ENCODE assay signal across 12 mouse cellular contexts in genomic region chr15:99342194-99342981, GRCm38 (mm10). TPM values are rescaled to one million over a fixed set of nuclear protein-coding genes. Genes with fewer than 3 reads are reported as not detected.
DNase-seq lines count a peak whose midpoint lies in the region; ATAC-seq and TF ChIP-seq lines count a peak whose summit lies in the region.
"Had no signal": no experiment of that assay in that cellular context is flagged by ENCODE, and none has a peak within 500 bp of the region (broad histone marks: within the 10 kb centered on the region; RNA-seq: fewer than 3 reads in every experiment).

No protein-coding gene starts in this region.

- H3K27ac ChIP-seq in heart, embryonic 10.5 days, result peak overlapping the region; percentile 83
- peak overlapping the region; percentile 86; the same call in 1 of the 2 replicates for H3K27ac ChIP-seq in lung, embryonic 14.5 days (ENCODE audit: low read depth)
- peak overlapping the region; percentile 88; the same call in 1 of the 2 replicates for H3K27ac ChIP-seq in embryonic facial prominence, embryonic 13.5 days
- no peak overlapping the region for H3K27ac ChIP-seq in midbrain, embryonic 14.5 days (replicated peaks; ENCODE audit: low read depth, low read length)

- H3K9me3 ChIP-seq in heart, embryonic 10.5 days, result no peaks in the 10 kb centered on the region
- no peaks in the 10 kb centered on the region for H3K9me3 ChIP-seq in lung, embryonic 14.5 days (ENCODE audit: low read depth, low read length)
- no peaks in the 10 kb centered on the region for H3K9me3 ChIP-seq in embryonic facial prominence, embryonic 13.5 days
- no peaks in the 10 kb centered on the region for H3K9me3 ChIP-seq in midbrain, embryonic 14.5 days (ENCODE audit: control insufficient read depth, low read length)

- H3K4me1 ChIP-seq in heart, embryonic 10.5 days, result peaks cover 82% of the 10 kb centered on the region
- H3K4me1 ChIP-seq in lung, embryonic 14.5 days (ENCODE audit: insufficient read depth), result peaks cover 36% of the 10 kb centered on the region
- peaks cover 70% of the 10 kb centered on the region for H3K4me1 ChIP-seq in embryonic facial prominence, embryonic 13.5 days
- 0 out of 2 replicates have a peak, but pooled peaks cover 5% of the 10 kb centered on the region for H3K4me1 ChIP-seq in midbrain, embryonic 14.5 days (ENCODE audit: control insufficient read depth, insufficient read depth, low read length)

- DNase-seq in heart, embryonic 10.5 days (ENCODE audit: low spot score), result no peak
- DNase-seq in heart, postnatal 14 days, result no peak
- no peak for DNase-seq in lung, embryonic 14.5 days
- DNase-seq in lung, postnatal 25 days (ENCODE audit: low spot score), result no peak
- no peak for DNase-seq in retina, embryonic 14.5 days (ENCODE audit: low spot score)
- no peak for DNase-seq in midbrain, embryonic 14.5 days
- DNase-seq: kidney, postnatal 36 days; retina, postnatal 1 day had no signal

- H3K9ac ChIP-seq in lung, embryonic 14.5 days, result no peak overlapping the region
- no peak overlapping the region; the same call in 1 of the 2 replicates for H3K9ac ChIP-seq in embryonic facial prominence, embryonic 13.5 days
- no peak overlapping the region for H3K9ac ChIP-seq in midbrain, embryonic 14.5 days (replicated peaks; ENCODE audit: low read length)

- H3K27me3 ChIP-seq in heart, embryonic 10.5 days (ENCODE audit: insufficient read depth, poor library complexity, severe bottlenecking), result no peaks in the 10 kb centered on the region
- H3K27me3 ChIP-seq in lung, embryonic 14.5 days (ENCODE audit: insufficient read depth, low read length), result no peaks in the 10 kb centered on the region
- no peaks in the 10 kb centered on the region for H3K27me3 ChIP-seq in embryonic facial prominence, embryonic 13.5 days
- H3K27me3 ChIP-seq in midbrain, embryonic 14.5 days (ENCODE audit: control insufficient read depth, insufficient read depth, low read length), result no peaks in the 10 kb centered on the region

- ATAC-seq in lung, embryonic 14.5 days (ENCODE audit: insufficient read depth), result no peak
- ATAC-seq in embryonic facial prominence, embryonic 13.5 days (ENCODE audit: insufficient number of reproducible peaks, insufficient read depth, low FRiP score, low TSS enrichment, low read depth), result no peak
- ATAC-seq in monocyte, adult 5-6 weeks (replicated peaks; ENCODE audit: insufficient number of reproducible peaks, low FRiP score, low TSS enrichment, poor library complexity, severe bottlenecking), result peak; percentile 27; the same call in 1 of the 2 replicates
- ATAC-seq in midbrain, embryonic 14.5 days (ENCODE audit: low FRiP score, low TSS enrichment), result no peak
- ATAC-seq: CD4-positive, CD25-positive, alpha-beta regulatory T cell, adult 4 months had no signal

- TF ChIP-seq CTCF in lung, embryonic 14.5 days (IDR thresholded peaks at IDR 0.05; ENCODE audit: low read depth), result no peak

- intact Hi-C loops in heart, postnatal 14 days (cut with DNase I), result no loop called here

- 43% methylated on average over 9 of the region's 9 CpGs for WGBS in heart, embryonic 10.5 days
- 41% methylated on average over 9 of the region's 9 CpGs for WGBS in lung, embryonic 14.5 days
- 68% methylated on average over 9 of the region's 9 CpGs for whole genome bisulfite sequencing in embryonic facial prominence, embryonic 13.5 days
- 48% methylated on average over 9 of the region's 9 CpGs for WGBS in midbrain, embryonic 14.5 days

- no peaks in the 10 kb centered on the region for H3K36me3 ChIP-seq in heart, embryonic 10.5 days
- H3K36me3 ChIP-seq in lung, embryonic 14.5 days (ENCODE audit: insufficient read depth), result no peaks in the 10 kb centered on the region
- 0 out of 2 replicates have a peak, but pooled peaks cover 2% of the 10 kb centered on the region for H3K36me3 ChIP-seq in embryonic facial prominence, embryonic 13.5 days
- H3K36me3 ChIP-seq in midbrain, embryonic 14.5 days (ENCODE audit: control insufficient read depth, insufficient read depth, low read length), result no peaks in the 10 kb centered on the region

- H3K4me3 ChIP-seq in heart, embryonic 10.5 days, result no peak overlapping the region
- H3K4me3 ChIP-seq in lung, embryonic 14.5 days (ENCODE audit: low read depth, low read length), result no peak overlapping the region
- H3K4me3 ChIP-seq in embryonic facial prominence, embryonic 13.5 days, result no peak overlapping the region
- H3K4me3 ChIP-seq in midbrain, embryonic 14.5 days (replicated peaks; ENCODE audit: low read depth, low read length), result no peak overlapping the region

- no peak overlapping the region for H3K4me2 ChIP-seq in lung, embryonic 14.5 days
- H3K4me2 ChIP-seq in embryonic facial prominence, embryonic 13.5 days, result no peak overlapping the region
- no peak overlapping the region for H3K4me2 ChIP-seq in midbrain, embryonic 14.5 days (ENCODE audit: low read length)

RNA-seq across cellular contexts. Expression of gene Fmnl3, which starts 27.9 kb away (rescaled TPM):
- 14.3 and 17.5 TPM in 2 replicates for polyA plus RNA-seq in heart, embryonic 10.5 days (2016; fragmentation: Nextera tagmentation; extraction: Ambion mirVana)
- total RNA-seq in heart, postnatal 14 days (2021), result 10 to 100 TPM; 29.4 to 29.7 TPM
- polyA plus RNA-seq in lung, embryonic 14.5 days (2014; fragmentation: Nextera tagmentation; extraction: Ambion mirVana), result 31.7 and 33.5 TPM in 2 replicates
- 29.0 and 29.5 TPM in 2 replicates for polyA plus RNA-seq in embryonic facial prominence, embryonic 13.5 days (2015; fragmentation: Nextera tagmentation; extraction: Ambion mirVana)
- 29.5 to 41.3 TPM (median 31.6 TPM) in 3 replicates for total RNA-seq in monocyte, adult 5-6 weeks (2017)
- 6.1 and 7.5 TPM in 2 replicates for polyA plus RNA-seq in midbrain, embryonic 14.5 days (2014; fragmentation: Nextera tagmentation; extraction: Ambion mirVana)

RNA-seq across cellular contexts. Expression of gene Fam186b, which starts 46.7 kb away (rescaled TPM):
- polyA plus RNA-seq in heart, embryonic 10.5 days (2016; fragmentation: Nextera tagmentation; extraction: Ambion mirVana), result 0.19 and 0.37 TPM in 2 replicates
- not detected for total RNA-seq in heart, postnatal 14 days (2021)
- polyA plus RNA-seq in lung, embryonic 14.5 days (2014; fragmentation: Nextera tagmentation; extraction: Ambion mirVana), result 0.05 and 0.15 TPM in 2 replicates
- polyA plus RNA-seq in embryonic facial prominence, embryonic 13.5 days (2015; fragmentation: Nextera tagmentation; extraction: Ambion mirVana), result 0.12 and 0.42 TPM in 2 replicates
- not detected in 3 replicates for total RNA-seq in monocyte, adult 5-6 weeks (2017)
- polyA plus RNA-seq in midbrain, embryonic 14.5 days (2014; fragmentation: Nextera tagmentation; extraction: Ambion mirVana), result 0.74 and 1.3 TPM in 2 replicates
- total RNA-seq: gastrocnemius, adult 18-20 months had no signal

RNA-seq across cellular contexts. Expression of gene Prpf40b, which starts 47.5 kb away (rescaled TPM):
- polyA plus RNA-seq in heart, embryonic 10.5 days (2016; fragmentation: Nextera tagmentation; extraction: Ambion mirVana), result 40.0 and 54.7 TPM in 2 replicates
- 10 to 100 TPM; 25.5 to 26.3 TPM for total RNA-seq in heart, postnatal 14 days (2021)
- polyA plus RNA-seq in lung, embryonic 14.5 days (2014; fragmentation: Nextera tagmentation; extraction: Ambion mirVana), result 48.3 and 59.1 TPM in 2 replicates
- polyA plus RNA-seq in embryonic facial prominence, embryonic 13.5 days (2015; fragmentation: Nextera tagmentation; extraction: Ambion mirVana), result 82.4 and 83.6 TPM in 2 replicates
- total RNA-seq in monocyte, adult 5-6 weeks (2017), result 0.57 to 7.6 TPM (median 1.7 TPM) in 3 replicates
- 100 and 105 TPM in 2 replicates for polyA plus RNA-seq in midbrain, embryonic 14.5 days (2014; fragmentation: Nextera tagmentation; extraction: Ambion mirVana)

RNA-seq across cellular contexts. Expression of gene Tmbim6, which starts 50.3 kb away (rescaled TPM):
- 295 and 308 TPM in 2 replicates for polyA plus RNA-seq in heart, embryonic 10.5 days (2016; fragmentation: Nextera tagmentation; extraction: Ambion mirVana)
- 100 to 1,000 TPM; 216 to 219 TPM for total RNA-seq in heart, postnatal 14 days (2021)
- polyA plus RNA-seq in lung, embryonic 14.5 days (2014; fragmentation: Nextera tagmentation; extraction: Ambion mirVana), result 327 and 339 TPM in 2 replicates
- polyA plus RNA-seq in embryonic facial prominence, embryonic 13.5 days (2015; fragmentation: Nextera tagmentation; extraction: Ambion mirVana), result 266 and 285 TPM in 2 replicates
- 340 to 400 TPM (median 366 TPM) in 3 replicates for total RNA-seq in monocyte, adult 5-6 weeks (2017)
- polyA plus RNA-seq in midbrain, embryonic 14.5 days (2014; fragmentation: Nextera tagmentation; extraction: Ambion mirVana), result 233 and 255 TPM in 2 replicates
